Mouse (Mus musculus) left cerebral cortex, postnatal 4 days (tissue): ENCODE data around the gene Slc37a2. TPM values are rescaled to one million over a fixed set of nuclear protein-coding genes. Genes with fewer than 3 reads are reported as not detected.

Experiments used
- DNase-seq: peaks from one replicate; pipeline ENCODE4 v3.0.0-alpha.2; 2022
- intact Hi-C: fragments of 180-260 bp; cut with DNase I; formaldehyde crosslinking; loops from one replicate; pipeline ENCODE4 v1.15.1; 2025
- total RNA-seq, 2 experiments: library from RNA; stranded (reverse); gene quantifications; 2 replicates each; pipeline ENCODE4 v1.2.3; 2021

Gene Slc37a2
- total RNA-seq, 2 experiments from 2014 or later = 1.0 to 1.3 TPM

- no peak for DNase-seq
- intact Hi-C loops = no loop called here
Observed at GRCm38 (mm10) chr9:37225581-37225980, 30.0 kb downstream of the Slc37a2 start.

- no peak for DNase-seq
- intact Hi-C loops = loop anchor here (5.0 kb wide), 1 partner anchor 43 kb away; no protein-coding TSS in a partner anchor
Observed at GRCm38 (mm10) chr9:37220755-37221154, 34.8 kb downstream of the Slc37a2 start.

- DNase-seq = no peak
- intact Hi-C loops = no loop called here
Observed at GRCm38 (mm10) chr9:37214327-37215060, 41.0 kb downstream of the Slc37a2 start.

- DNase-seq = no peak
- intact Hi-C loops = no loop called here
Observed at GRCm38 (mm10) chr9:37213060-37213738, 42.3 kb downstream of the Slc37a2 start.

GRCm38 (mm10) chr9:37207929-37208411 is 47.6 kb downstream of the Slc37a2 start, which contains the start of gene Tmem218:
Gene Tmem218 (plus strand): TSS chr9:37208223.
- DNase-seq = peak; percentile 92
- intact Hi-C loops = no loop called here

- intact Hi-C loops = no loop called here
- DNase-seq = no peak
Observed at GRCm38 (mm10) chr9:37203884-37204283, 51.7 kb downstream of the Slc37a2 start.

GRCm38 (mm10) chr9:37200414-37200813 is 55.1 kb downstream of the Slc37a2 start:
- intact Hi-C loops = no loop called here
- DNase-seq = no peak

- DNase-seq = no peak
- intact Hi-C loops = no loop called here
Observed at GRCm38 (mm10) chr9:37197067-37197466, 58.5 kb downstream of the Slc37a2 start.

GRCm38 (mm10) chr9:37188024-37188423 is 67.5 kb downstream of the Slc37a2 start:
- intact Hi-C loops = no loop called here
- no peak for DNase-seq

GRCm38 (mm10) chr9:37187407-37187806 is 68.1 kb downstream of the Slc37a2 start:
- DNase-seq = no peak
- intact Hi-C loops = no loop called here

- DNase-seq = no peak
- intact Hi-C loops = no loop called here
Observed at GRCm38 (mm10) chr9:37183176-37183575, 72.4 kb downstream of the Slc37a2 start.

- intact Hi-C loops = no loop called here
- no peak for DNase-seq
Observed at GRCm38 (mm10) chr9:37181596-37181995, 73.9 kb downstream of the Slc37a2 start.

GRCm38 (mm10) chr9:37179596-37179995 is 75.9 kb downstream of the Slc37a2 start:
- no peak for DNase-seq
- intact Hi-C loops = loop anchor here (5.0 kb wide), 1 partner anchor 43 kb away; no protein-coding TSS in a partner anchor

- DNase-seq = peak; percentile 51
- intact Hi-C loops = loop anchor here (5.0 kb wide), 1 partner anchor 43 kb away; no protein-coding TSS in a partner anchor
Observed at GRCm38 (mm10) chr9:37178911-37179310, 76.6 kb downstream of the Slc37a2 start.

Other genes with a start within 250 kb of the Slc37a2 start
- 10 to 100 TPM; 51.8 to 54.2 TPM for gene Pknox2, start 108.3 kb downstream of the Slc37a2 start, total RNA-seq
- 1 to 10 TPM; 6.1 to 6.5 TPM for gene Tmem218, start 47.5 kb downstream of the Slc37a2 start, total RNA-seq
- 1 to 10 TPM; 5.5 to 5.7 TPM for gene Ccdc15, start 92.7 kb upstream of the Slc37a2 start, total RNA-seq
- 10 to 100 TPM; 23.8 to 24.9 TPM for gene Hepacam, start 111.6 kb upstream of the Slc37a2 start, total RNA-seq
- 1 to 10 TPM; 6.5 to 7.4 TPM for gene Robo4, start 146.2 kb upstream of the Slc37a2 start, total RNA-seq
- 1 to 10 TPM; 6.1 to 6.6 TPM for gene Robo3, start 177.5 kb upstream of the Slc37a2 start, total RNA-seq
- 10 to 100 TPM; 45.4 to 56.0 TPM for gene Msantd2, start 233.6 kb upstream of the Slc37a2 start, total RNA-seq